Mouse (Mus musculus): ENCODE results near the gene Clint1.
"Not testable (repeated sequence)": the region's sequence is repeated elsewhere in the genome, so short reads cannot be mapped to it uniquely, and the experiment has no call there.

The Clint1 gene

GRCm38 (mm10) chr11:45848253-45848652, 3.6 kb upstream of the Clint1 start:
- no peak for DNase-seq (ENCODE audit: low spot score in 2 of 2)

- DNase-seq (ENCODE audit: low spot score in 2 of 2), result no peak
Measured at GRCm38 (mm10) chr11:45849203-45849602, 2.6 kb upstream of the Clint1 start.

GRCm38 (mm10) chr11:45849859-45850258, 2.0 kb upstream of the Clint1 start:
- DNase-seq (ENCODE audit: low spot score in 2 of 2), result no peak

GRCm38 (mm10) chr11:45850317-45850716, 1.5 kb upstream of the Clint1 start:
- DNase-seq (ENCODE audit: low spot score in 2 of 2), result no peak

GRCm38 (mm10) chr11:45852124-45852994, 508 bp downstream of the Clint1 start:
- DNase-seq (ENCODE audit: low spot score in 2 of 2), result peak; percentile 63 to 74

GRCm38 (mm10) chr11:45852995-45853317, 1.1 kb downstream of the Clint1 start:
- DNase-seq (ENCODE audit: low spot score in 2 of 2), result no peak

- DNase-seq (ENCODE audit: low spot score in 2 of 2), result no peak
Measured at GRCm38 (mm10) chr11:45853916-45854315, 2.1 kb downstream of the Clint1 start.

GRCm38 (mm10) chr11:45854381-45854780, 2.5 kb downstream of the Clint1 start:
- DNase-seq (ENCODE audit: low spot score in 2 of 2), result no peak

- DNase-seq (ENCODE audit: low spot score in 2 of 2), result no peak
Measured at GRCm38 (mm10) chr11:45855407-45856148, 3.7 kb downstream of the Clint1 start.

- no peak for DNase-seq (ENCODE audit: low spot score in 2 of 2)
Measured at GRCm38 (mm10) chr11:45856149-45856516, 4.3 kb downstream of the Clint1 start.

GRCm38 (mm10) chr11:45861334-45861733, 9.5 kb downstream of the Clint1 start:
- DNase-seq (ENCODE audit: low spot score in 2 of 2), result no peak

- DNase-seq (ENCODE audit: low spot score in 2 of 2), result no peak
Measured at GRCm38 (mm10) chr11:45864409-45864808, 12.6 kb downstream of the Clint1 start.

GRCm38 (mm10) chr11:45865861-45866260, 14.0 kb downstream of the Clint1 start:
- no peak for DNase-seq (ENCODE audit: low spot score in 2 of 2)

GRCm38 (mm10) chr11:45866534-45866933, 14.7 kb downstream of the Clint1 start:
- no peak for DNase-seq (ENCODE audit: low spot score in 2 of 2)

GRCm38 (mm10) chr11:45873666-45874065, 21.8 kb downstream of the Clint1 start:
- DNase-seq (ENCODE audit: low spot score in 2 of 2), result peak in 1 of 2 experiments; percentile 41

GRCm38 (mm10) chr11:45874251-45874650, 22.4 kb downstream of the Clint1 start:
- DNase-seq (ENCODE audit: low spot score in 2 of 2), result no peak

- DNase-seq (ENCODE audit: low spot score in 2 of 2), result no peak
Measured at GRCm38 (mm10) chr11:45875351-45875935, 23.6 kb downstream of the Clint1 start.

- no peak for DNase-seq (ENCODE audit: low spot score in 2 of 2)
Measured at GRCm38 (mm10) chr11:45876036-45876435, 24.2 kb downstream of the Clint1 start.

GRCm38 (mm10) chr11:45879366-45879765, 27.5 kb downstream of the Clint1 start:
- not testable (repeated sequence) for DNase-seq (ENCODE audit: low spot score in 2 of 2)

- no peak for DNase-seq (ENCODE audit: low spot score in 2 of 2)
Measured at GRCm38 (mm10) chr11:45881026-45881682, 29.3 kb downstream of the Clint1 start.

GRCm38 (mm10) chr11:45881683-45882068, 29.8 kb downstream of the Clint1 start:
- DNase-seq (ENCODE audit: low spot score in 2 of 2), result no peak

GRCm38 (mm10) chr11:45883270-45883931, 31.6 kb downstream of the Clint1 start:
- DNase-seq (ENCODE audit: low spot score in 2 of 2), result no peak

All from natural killer cell, adult 2 months (primary cell).